Mouse (Mus musculus) kidney, embryonic 16.5 days (tissue): ENCODE results near the gene Plekhg2. TPM values are rescaled to one million over a fixed set of nuclear protein-coding genes. Genes with fewer than 3 reads are reported as not detected.

ENCODE experiments used
- ATAC-seq: fragments of 200-750 bp; cut with Nextera tagmentation; 2 replicates; pipeline ENCODE4 v1.8.0; 2017; ENCODE audit warnings: moderate TSS enrichment; ENCODE audit not compliant: low FRiP score, low TSS enrichment
- H3K27ac ChIP-seq: fragments of 300-500 bp; sonication (generic); 2 replicates; pipeline ENCODE4 v1.5.1; 2014; ENCODE audit warnings: low read length
- H3K27me3 ChIP-seq: fragments of 300-500 bp; sonication (generic); 2 replicates; pipeline ENCODE4 v1.6.1; 2014; ENCODE audit warnings: low read length, control low read depth, mixed read lengths; ENCODE audit not compliant: insufficient read depth
- H3K36me3 ChIP-seq: fragments of 300-500 bp; sonication (generic); 2 replicates; pipeline ENCODE4 v1.6.1; 2014; ENCODE audit warnings: low read length, control low read depth, mixed read lengths; ENCODE audit not compliant: insufficient read depth
- H3K4me1 ChIP-seq: fragments of 300-500 bp; sonication (generic); 2 replicates; pipeline ENCODE4 v1.6.1; 2014; ENCODE audit warnings: low read length, control low read depth, mixed read lengths; ENCODE audit not compliant: insufficient read depth
- H3K4me2 ChIP-seq: fragments of 300-500 bp; sonication (generic); replicated peaks from 2 replicates; pipeline ENCODE4 v1.6.1; 2014; ENCODE audit warnings: low read depth, low read length
- H3K4me3 ChIP-seq: fragments of 300-500 bp; sonication (generic); 2 replicates; pipeline ENCODE4 v1.5.1; 2014; ENCODE audit warnings: mild to moderate bottlenecking, low read length
- H3K9ac ChIP-seq: fragments of 300-500 bp; sonication (generic); replicated peaks from 2 replicates; pipeline ENCODE4 v1.6.1; 2014; ENCODE audit warnings: low read length
- H3K9me3 ChIP-seq: fragments of 300-500 bp; sonication (generic); 2 replicates; pipeline ENCODE4 v1.6.1; 2016; ENCODE audit warnings: low read length, control low read depth
- whole genome bisulfite sequencing: fragments of 180-500 bp; shearing (Covaris S2); extraction: QIAGEN DNeasy Blood & Tissue Kit; methylation state at CpG from one replicate; pipeline ENCODE4 v1.1.7; 2014; 5-methylcytosine and 5-hydroxymethylcytosine counted together
- polyA plus RNA-seq: library from polyadenylated mRNA; unstranded; fragments of >200 nt; fragmentation: Nextera tagmentation; extraction: Ambion mirVana; gene quantifications from 2 replicates; pipeline ENCODE4 v1.2.1, GENCODE M21; 2015

The Plekhg2 gene
- polyA plus RNA-seq, 1 experiment from 2014 or later, result 69.1 TPM

DNA sequence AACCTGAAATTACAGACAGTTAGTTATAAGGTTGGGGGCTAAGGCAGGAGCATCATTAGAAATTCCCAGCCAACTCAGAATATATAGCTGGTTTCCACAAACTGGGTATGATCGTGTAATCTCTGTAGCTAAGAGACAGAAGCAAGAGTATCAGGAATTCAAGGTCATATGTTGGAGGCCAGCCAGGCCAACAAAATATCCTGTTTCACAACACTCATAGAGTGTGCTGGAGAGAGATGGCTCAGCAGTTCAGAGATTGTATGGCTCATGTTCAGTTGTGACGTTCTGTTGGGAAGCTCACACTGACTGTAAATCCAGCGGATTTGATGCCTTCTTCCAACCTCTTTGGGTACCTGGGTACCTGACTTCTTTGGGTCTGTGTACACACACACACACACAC, 24.7 kb downstream of the Plekhg2 start:
- 54% methylated on average over 3 of the region's 3 CpGs for WGBS
- no peak overlapping the region for H3K9ac ChIP-seq

DNA sequence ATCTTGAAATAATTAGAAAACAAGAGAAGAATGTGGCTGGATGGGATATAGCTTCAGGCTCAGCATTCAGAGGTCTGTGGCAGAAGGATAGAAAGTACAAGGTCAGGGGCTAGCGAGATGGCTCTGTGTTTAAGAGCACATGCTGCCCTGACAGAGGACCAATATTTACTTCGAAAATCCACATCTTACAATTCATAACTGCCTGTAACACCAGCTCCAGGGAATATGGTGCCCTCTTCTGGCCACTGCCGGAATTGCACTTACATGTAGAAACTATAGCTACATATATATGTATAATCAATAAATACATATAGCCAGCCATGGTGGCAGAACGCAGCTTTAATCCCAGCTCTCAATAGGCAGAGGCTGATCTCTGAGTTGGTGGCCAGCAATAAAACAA, 27.8 kb downstream of the Plekhg2 start:
- no peak overlapping the region for H3K27ac ChIP-seq
- ATAC-seq, result no peak
- peaks cover 13% of the 10 kb centered on the region for H3K4me1 ChIP-seq

More for the DNA sequence above, 24.7 kb downstream of the Plekhg2 start:
- peaks cover 10% of the 10 kb centered on the region; the same call in 1 of the 2 replicates for H3K36me3 ChIP-seq
- no peak overlapping the region for H3K4me2 ChIP-seq
- H3K4me3 ChIP-seq, result no peak overlapping the region
- no peak overlapping the region for H3K27ac ChIP-seq
- no peaks in the 10 kb centered on the region for H3K9me3 ChIP-seq
- ATAC-seq, result no peak
- peaks cover 15% of the 10 kb centered on the region for H3K4me1 ChIP-seq
- no peaks in the 10 kb centered on the region for H3K27me3 ChIP-seq

GRCm38 (mm10) chr7:28341381-28341780, 31.0 kb downstream of the Plekhg2 start:
- H3K36me3 ChIP-seq, result no peaks in the 10 kb centered on the region
- H3K4me1 ChIP-seq, result peaks cover 26% of the 10 kb centered on the region
- 10% methylated on average over 7 of the region's 7 CpGs for WGBS
- H3K9ac ChIP-seq, result peak overlapping the region; percentile 35; the same call in 1 of the 2 replicates
- H3K9me3 ChIP-seq, result no peaks in the 10 kb centered on the region
- no peak for ATAC-seq
- peak overlapping the region; percentile 56 for H3K27ac ChIP-seq
- no peaks in the 10 kb centered on the region for H3K27me3 ChIP-seq
- H3K4me3 ChIP-seq, result no peak overlapping the region
- H3K4me2 ChIP-seq, result 0 out of 2 replicates have a peak overlapping the region, but pooled peaks have one; percentile 12

More for the DNA sequence above, 27.8 kb downstream of the Plekhg2 start:
- no peaks in the 10 kb centered on the region for H3K27me3 ChIP-seq
- H3K4me2 ChIP-seq, result no peak overlapping the region
- H3K9me3 ChIP-seq, result no peaks in the 10 kb centered on the region
- 5% methylated on average over 4 of the region's 4 CpGs for WGBS
- no peak overlapping the region for H3K4me3 ChIP-seq
- H3K36me3 ChIP-seq, result no peaks in the 10 kb centered on the region
- H3K9ac ChIP-seq, result no peak overlapping the region

GRCm38 (mm10) chr7:28339213-28339917, 33.0 kb downstream of the Plekhg2 start:
- no peak for ATAC-seq
- Histone ChIP-seq H3K27me3 (no peaks in the 10 kb centered on the region), H3K9me3 (no peaks in the 10 kb centered on the region), H3K9ac (peak overlapping the region; percentile 99), H3K36me3 (no peaks in the 10 kb centered on the region), H3K4me3 (peak overlapping the region; percentile 100), H3K27ac (peak overlapping the region; percentile 97), H3K4me1 (peaks cover 26% of the 10 kb centered on the region), H3K4me2 (peak overlapping the region; percentile 93)
- WGBS, result 70% methylated on average over 19 of the region's 19 CpGs

- Histone ChIP-seq H3K9me3 (no peaks in the 10 kb centered on the region), H3K4me2 (peak within 1 kb of the TSS; percentile 93), H3K27me3 (no peaks in the 10 kb centered on the region), H3K4me1 (peaks cover 26% of the 10 kb centered on the region), H3K27ac (peak within 1 kb of the TSS; percentile 97), H3K4me3 (peak within 1 kb of the TSS; percentile 100), H3K36me3 (no peaks in the 10 kb centered on the region), H3K9ac (peak within 1 kb of the TSS; percentile 99)
- peak; percentile 99 for ATAC-seq
- WGBS, result under 1% methylated on average over 77 of the region's 77 CpGs
Observed at GRCm38 (mm10) chr7:28338108-28338998, 34.0 kb downstream of the Plekhg2 start, which contains the start of gene Supt5. Gene Supt5, minus strand, starts transcription at chr7:28338746.

- H3K9ac ChIP-seq, result no peak overlapping the region
- H3K27ac ChIP-seq, result no peak overlapping the region
- no peak overlapping the region for H3K4me3 ChIP-seq
- WGBS, result 88% methylated on average over 2 of the region's 2 CpGs
- H3K4me2 ChIP-seq, result no peak overlapping the region
- no peak for ATAC-seq
- peaks cover 14% of the 10 kb centered on the region for H3K4me1 ChIP-seq
- peaks cover 9% of the 10 kb centered on the region for H3K36me3 ChIP-seq
- no peaks in the 10 kb centered on the region for H3K27me3 ChIP-seq
- no peaks in the 10 kb centered on the region for H3K9me3 ChIP-seq
Observed at GRCm38 (mm10) chr7:28335471-28335870, 36.9 kb downstream of the Plekhg2 start.

DNA sequence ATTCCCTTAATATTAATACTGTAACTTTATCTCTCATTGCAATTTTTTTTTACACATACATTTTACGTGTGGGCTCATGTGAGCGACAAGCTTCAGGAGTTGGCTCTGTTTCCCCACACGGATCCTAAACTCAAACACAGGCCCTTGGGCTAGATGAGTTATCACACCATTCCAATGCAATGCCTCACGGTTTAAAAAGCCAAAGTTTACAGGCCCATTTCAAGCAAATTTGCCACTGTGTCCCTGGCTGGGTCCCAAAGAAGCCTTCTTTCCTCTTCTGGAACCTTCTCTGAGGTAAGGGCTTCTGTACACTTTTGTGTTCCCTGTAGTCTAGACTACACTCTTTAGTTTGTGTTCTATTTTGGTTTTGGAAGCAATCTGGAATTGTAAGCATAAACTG, 37.9 kb downstream of the Plekhg2 start:
- Histone ChIP-seq H3K4me1 (peaks cover 14% of the 10 kb centered on the region), H3K36me3 (peaks cover 16% of the 10 kb centered on the region), H3K4me2 (no peak overlapping the region), H3K27me3 (no peaks in the 10 kb centered on the region), H3K9ac (no peak overlapping the region), H3K9me3 (no peaks in the 10 kb centered on the region), H3K27ac (no peak overlapping the region), H3K4me3 (no peak overlapping the region)
- no peak for ATAC-seq
- 90% methylated on average over 4 of the region's 4 CpGs for WGBS

- no peak overlapping the region for H3K27ac ChIP-seq
- no peak overlapping the region for H3K4me3 ChIP-seq
- H3K4me1 ChIP-seq, result no peaks in the 10 kb centered on the region
- H3K4me2 ChIP-seq, result no peak overlapping the region
- ATAC-seq, result no peak
- H3K9me3 ChIP-seq, result no peaks in the 10 kb centered on the region
- H3K27me3 ChIP-seq, result no peaks in the 10 kb centered on the region
- peaks cover 74% of the 10 kb centered on the region for H3K36me3 ChIP-seq
- no peak overlapping the region for H3K9ac ChIP-seq
- 97% methylated on average over 2 of the region's 2 CpGs for WGBS
Observed at GRCm38 (mm10) chr7:28328260-28328659, 44.1 kb downstream of the Plekhg2 start.

DNA sequence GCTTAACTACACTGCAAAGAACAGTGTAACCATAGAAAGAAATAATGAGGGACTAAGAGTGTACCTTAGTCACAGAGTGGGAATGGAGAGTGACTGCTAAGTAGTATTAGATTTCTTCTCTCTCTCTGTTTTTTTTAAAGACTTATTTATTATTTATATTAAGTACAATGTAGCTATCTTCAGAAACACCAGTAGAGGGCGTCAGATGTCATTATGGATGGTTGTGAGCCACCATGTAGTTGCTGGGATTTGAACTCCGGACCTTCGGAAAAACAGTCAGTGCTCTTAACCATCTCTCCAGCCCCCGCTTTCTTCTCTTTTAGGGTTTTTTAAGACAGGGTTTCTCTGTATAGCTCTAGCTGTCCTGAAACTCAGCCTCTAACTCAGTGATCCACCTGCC, 45.9 kb downstream of the Plekhg2 start:
- Histone ChIP-seq H3K27ac (no peak overlapping the region), H3K4me3 (no peak overlapping the region), H3K36me3 (peaks cover 92% of the 10 kb centered on the region), H3K9ac (no peak overlapping the region), H3K9me3 (no peaks in the 10 kb centered on the region), H3K27me3 (no peaks in the 10 kb centered on the region), H3K4me1 (no peaks in the 10 kb centered on the region), H3K4me2 (no peak overlapping the region)
- WGBS, result 84% methylated on average over 4 of the region's 4 CpGs
- ATAC-seq, result no peak
